Mouse (Mus musculus): ENCODE measurements at regions not wholly inside any gene's neighbourhood (a gene's known extent, or its start where the extent isn't known, plus 50 kb on each side); places are given as distances from the start of the nearest gene placed in this dataset.

- TF ChIP-seq CTCF (IDR thresholded peaks at IDR 0.05; ENCODE audit: control insufficient read depth, insufficient read depth, insufficient replicate concordance, low read depth, low read length) (no peak), POLR2A (IDR thresholded peaks at IDR 0.05; ENCODE audit: control insufficient read depth, low read depth, low read length) (no peak)
Observed at GRCm38 (mm10) chr12:39073289-39074022, 294.3 kb downstream of the Etv1 start.
